Mouse (Mus musculus): Measurements from ENCODE around the gene Carmil1. TPM values are rescaled to one million over a fixed set of nuclear protein-coding genes. Genes with fewer than 3 reads are reported as not detected.

Gene Carmil1
- polyA plus RNA-seq, 1 experiment from 2014 or later: 48.6 TPM

GRCm38 (mm10) chr13:24199861-24200543, 80.6 kb downstream of the Carmil1 start:
- ATAC-seq (ENCODE audit: low FRiP score, low TSS enrichment): no peak
- no peak overlapping the region for H3K9ac ChIP-seq (ENCODE audit: low read depth, low read length)
- no peak overlapping the region for H3K27ac ChIP-seq (ENCODE audit: low read depth, low read length)
- H3K4me2 ChIP-seq (replicated peaks; ENCODE audit: low read depth, low read length): no peak overlapping the region
- H3K4me1 ChIP-seq (ENCODE audit: control insufficient read depth, insufficient read depth, low read length): no peaks in the 10 kb centered on the region
- H3K4me3 ChIP-seq (ENCODE audit: low read length): no peak overlapping the region
- no peaks in the 10 kb centered on the region for H3K36me3 ChIP-seq (ENCODE audit: control insufficient read depth, insufficient read depth, low read length)
- 65% methylated on average over 7 of the region's 7 CpGs for WGBS
- H3K27me3 ChIP-seq (ENCODE audit: control insufficient read depth, insufficient read depth, low read length): no peaks in the 10 kb centered on the region
- H3K9me3 ChIP-seq (ENCODE audit: control insufficient read depth, low read length): no peaks in the 10 kb centered on the region

GRCm38 (mm10) chr13:24198396-24198924, 82.1 kb downstream of the Carmil1 start:
- no peak overlapping the region for H3K9ac ChIP-seq (ENCODE audit: low read depth, low read length)
- WGBS: 86% methylated on average over 2 of the region's 2 CpGs
- no peak overlapping the region for H3K4me3 ChIP-seq (ENCODE audit: low read length)
- no peak overlapping the region for H3K4me2 ChIP-seq (replicated peaks; ENCODE audit: low read depth, low read length)
- H3K9me3 ChIP-seq (ENCODE audit: control insufficient read depth, low read length): no peaks in the 10 kb centered on the region
- no peaks in the 10 kb centered on the region for H3K36me3 ChIP-seq (ENCODE audit: control insufficient read depth, insufficient read depth, low read length)
- no peaks in the 10 kb centered on the region for H3K4me1 ChIP-seq (ENCODE audit: control insufficient read depth, insufficient read depth, low read length)
- no peaks in the 10 kb centered on the region for H3K27me3 ChIP-seq (ENCODE audit: control insufficient read depth, insufficient read depth, low read length)
- no peak for ATAC-seq (ENCODE audit: low FRiP score, low TSS enrichment)
- H3K27ac ChIP-seq (ENCODE audit: low read depth, low read length): no peak overlapping the region

DNA sequence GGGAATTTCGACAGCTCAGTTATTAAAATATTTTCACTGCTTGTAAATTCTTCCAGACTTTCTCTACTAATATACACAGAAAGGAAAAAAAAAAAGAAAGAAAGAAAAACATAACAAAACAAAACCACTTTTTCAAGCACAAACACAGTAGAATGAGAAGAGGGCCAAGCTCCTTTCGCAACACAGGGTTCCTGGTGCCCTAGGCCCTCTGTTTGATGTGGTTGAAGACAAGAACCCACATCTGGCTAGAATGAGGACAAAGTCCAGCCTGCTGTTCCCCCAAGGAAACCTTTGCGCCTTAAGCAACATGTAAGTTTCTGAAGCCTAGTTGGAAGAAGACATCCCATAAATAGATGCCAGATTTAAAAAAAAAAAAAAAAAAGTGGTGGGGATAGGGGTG, 85.2 kb downstream of the Carmil1 start:
- H3K36me3 ChIP-seq (ENCODE audit: control insufficient read depth, insufficient read depth, low read length): no peaks in the 10 kb centered on the region
- no peak overlapping the region for H3K27ac ChIP-seq (ENCODE audit: low read depth, low read length)
- no peaks in the 10 kb centered on the region for H3K9me3 ChIP-seq (ENCODE audit: control insufficient read depth, low read length)
- WGBS: 80% methylated on average over 3 of the region's 3 CpGs
- no peaks in the 10 kb centered on the region for H3K4me1 ChIP-seq (ENCODE audit: control insufficient read depth, insufficient read depth, low read length)
- H3K27me3 ChIP-seq (ENCODE audit: control insufficient read depth, insufficient read depth, low read length): no peaks in the 10 kb centered on the region
- no peak overlapping the region for H3K4me3 ChIP-seq (ENCODE audit: low read length)
- no peak overlapping the region for H3K9ac ChIP-seq (ENCODE audit: low read depth, low read length)
- ATAC-seq (ENCODE audit: low FRiP score, low TSS enrichment): no peak
- no peak overlapping the region for H3K4me2 ChIP-seq (replicated peaks; ENCODE audit: low read depth, low read length)

DNA sequence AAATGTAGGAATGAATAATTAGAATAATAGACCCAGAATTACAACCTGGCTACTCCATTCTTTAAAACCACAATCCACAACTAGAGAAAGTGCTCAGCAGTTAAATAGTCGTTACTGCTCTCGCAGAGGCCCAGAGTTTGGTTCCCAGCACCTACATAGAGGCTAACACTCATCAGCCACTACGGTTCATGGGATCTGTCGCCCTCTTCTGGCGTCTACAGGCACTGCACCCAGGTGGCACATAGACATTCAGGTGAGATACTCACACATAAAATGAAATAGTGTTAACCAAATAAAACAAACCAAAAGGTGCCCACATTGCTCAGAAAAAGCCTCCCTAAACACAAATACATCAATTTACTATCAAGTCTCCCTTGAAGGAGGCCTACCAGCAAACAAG, 86.6 kb downstream of the Carmil1 start:
- Histone ChIP-seq H3K27ac (ENCODE audit: low read depth, low read length) (no peak overlapping the region), H3K4me2 (replicated peaks; ENCODE audit: low read depth, low read length) (no peak overlapping the region), H3K9me3 (ENCODE audit: control insufficient read depth, low read length) (no peaks in the 10 kb centered on the region), H3K27me3 (ENCODE audit: control insufficient read depth, insufficient read depth, low read length) (no peaks in the 10 kb centered on the region), H3K4me3 (ENCODE audit: low read length) (no peak overlapping the region), H3K9ac (ENCODE audit: low read depth, low read length) (no peak overlapping the region), H3K4me1 (ENCODE audit: control insufficient read depth, insufficient read depth, low read length) (no peaks in the 10 kb centered on the region), H3K36me3 (ENCODE audit: control insufficient read depth, insufficient read depth, low read length) (no peaks in the 10 kb centered on the region)
- WGBS: 89% methylated on average over 5 of the region's 5 CpGs
- no peak for ATAC-seq (ENCODE audit: low FRiP score, low TSS enrichment)

GRCm38 (mm10) chr13:24190875-24191663, 89.5 kb downstream of the Carmil1 start:
- Histone ChIP-seq H3K4me3 (ENCODE audit: low read length) (no peak overlapping the region), H3K27ac (ENCODE audit: low read depth, low read length) (no peak overlapping the region), H3K27me3 (ENCODE audit: control insufficient read depth, insufficient read depth, low read length) (no peaks in the 10 kb centered on the region), H3K4me2 (replicated peaks; ENCODE audit: low read depth, low read length) (no peak overlapping the region), H3K4me1 (ENCODE audit: control insufficient read depth, insufficient read depth, low read length) (no peaks in the 10 kb centered on the region), H3K9me3 (ENCODE audit: control insufficient read depth, low read length) (no peaks in the 10 kb centered on the region), H3K9ac (ENCODE audit: low read depth, low read length) (no peak overlapping the region), H3K36me3 (ENCODE audit: control insufficient read depth, insufficient read depth, low read length) (no peaks in the 10 kb centered on the region)
- no peak for ATAC-seq (ENCODE audit: low FRiP score, low TSS enrichment)
- WGBS: 83% methylated on average over 9 of the region's 9 CpGs

DNA sequence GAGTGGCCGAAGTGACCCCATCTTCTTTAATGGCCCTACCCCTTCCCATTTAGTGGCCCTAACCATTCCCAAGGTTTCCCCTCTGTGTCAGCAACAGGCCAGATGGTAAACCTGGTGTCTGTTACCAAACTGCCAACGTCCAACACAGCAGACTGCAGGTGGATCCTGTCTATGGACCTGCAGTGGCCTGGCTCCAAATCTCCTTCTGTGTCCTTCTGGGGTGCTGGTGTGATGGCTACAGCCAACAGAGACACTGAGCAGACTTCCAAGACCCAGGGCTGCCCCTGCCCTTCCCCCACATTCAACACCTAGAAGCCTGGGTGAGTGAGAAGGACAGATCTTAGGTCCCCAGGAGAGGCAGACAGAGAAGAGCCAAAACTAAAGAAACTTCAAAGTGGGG, 93.6 kb downstream of the Carmil1 start:
- Histone ChIP-seq H3K36me3 (ENCODE audit: control insufficient read depth, insufficient read depth, low read length) (no peaks in the 10 kb centered on the region), H3K9ac (ENCODE audit: low read depth, low read length) (no peak overlapping the region), H3K27me3 (ENCODE audit: control insufficient read depth, insufficient read depth, low read length) (no peaks in the 10 kb centered on the region), H3K9me3 (ENCODE audit: control insufficient read depth, low read length) (no peaks in the 10 kb centered on the region), H3K4me3 (ENCODE audit: low read length) (no peak overlapping the region), H3K4me1 (ENCODE audit: control insufficient read depth, insufficient read depth, low read length) (no peaks in the 10 kb centered on the region), H3K4me2 (replicated peaks; ENCODE audit: low read depth, low read length) (no peak overlapping the region), H3K27ac (ENCODE audit: low read depth, low read length) (no peak overlapping the region)
- no peak for ATAC-seq (ENCODE audit: low FRiP score, low TSS enrichment)
- WGBS: 41% methylated on average over 2 of the region's 2 CpGs

DNA sequence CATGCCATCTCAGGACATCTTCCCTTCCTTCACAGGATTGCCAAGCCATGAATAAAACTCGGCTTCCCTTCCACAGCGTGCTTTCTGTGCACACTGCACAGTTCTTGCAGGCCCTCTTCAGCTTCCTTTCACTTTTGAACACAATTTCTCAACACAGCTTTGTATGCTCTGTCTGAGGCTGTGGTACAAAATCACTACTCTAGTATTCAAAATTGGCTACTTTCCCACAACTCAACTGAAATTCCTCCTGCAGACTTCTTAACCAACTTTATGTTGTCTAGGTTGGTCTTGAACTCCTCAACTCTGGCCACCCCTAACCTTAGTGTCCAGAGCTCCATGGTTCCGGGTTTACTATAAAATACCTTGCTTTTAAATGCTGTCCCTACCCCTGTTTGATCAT, 95.0 kb downstream of the Carmil1 start:
- no peak overlapping the region for H3K4me2 ChIP-seq (replicated peaks; ENCODE audit: low read depth, low read length)
- H3K4me3 ChIP-seq (ENCODE audit: low read length): no peak overlapping the region
- H3K9me3 ChIP-seq (ENCODE audit: control insufficient read depth, low read length): no peaks in the 10 kb centered on the region
- no peaks in the 10 kb centered on the region for H3K4me1 ChIP-seq (ENCODE audit: control insufficient read depth, insufficient read depth, low read length)
- no peaks in the 10 kb centered on the region for H3K36me3 ChIP-seq (ENCODE audit: control insufficient read depth, insufficient read depth, low read length)
- no peak for ATAC-seq (ENCODE audit: low FRiP score, low TSS enrichment)
- no peak overlapping the region for H3K27ac ChIP-seq (ENCODE audit: low read depth, low read length)
- no peaks in the 10 kb centered on the region for H3K27me3 ChIP-seq (ENCODE audit: control insufficient read depth, insufficient read depth, low read length)
- 87% methylated on average over 3 of the region's 3 CpGs for WGBS
- H3K9ac ChIP-seq (ENCODE audit: low read depth, low read length): no peak overlapping the region

GRCm38 (mm10) chr13:24182878-24183277, 97.7 kb downstream of the Carmil1 start:
- no peak for ATAC-seq (ENCODE audit: low FRiP score, low TSS enrichment)
- Histone ChIP-seq H3K4me2 (replicated peaks; ENCODE audit: low read depth, low read length) (no peak overlapping the region), H3K36me3 (ENCODE audit: control insufficient read depth, insufficient read depth, low read length) (no peaks in the 10 kb centered on the region), H3K27ac (ENCODE audit: low read depth, low read length) (no peak overlapping the region), H3K27me3 (ENCODE audit: control insufficient read depth, insufficient read depth, low read length) (no peaks in the 10 kb centered on the region), H3K4me3 (ENCODE audit: low read length) (no peak overlapping the region), H3K9me3 (ENCODE audit: control insufficient read depth, low read length) (no peaks in the 10 kb centered on the region), H3K9ac (ENCODE audit: low read depth, low read length) (no peak overlapping the region), H3K4me1 (ENCODE audit: control insufficient read depth, insufficient read depth, low read length) (0 out of 2 replicates have a peak, but pooled peaks cover 3% of the 10 kb centered on the region)
- WGBS: 49% methylated on average over 6 of the region's 6 CpGs

DNA sequence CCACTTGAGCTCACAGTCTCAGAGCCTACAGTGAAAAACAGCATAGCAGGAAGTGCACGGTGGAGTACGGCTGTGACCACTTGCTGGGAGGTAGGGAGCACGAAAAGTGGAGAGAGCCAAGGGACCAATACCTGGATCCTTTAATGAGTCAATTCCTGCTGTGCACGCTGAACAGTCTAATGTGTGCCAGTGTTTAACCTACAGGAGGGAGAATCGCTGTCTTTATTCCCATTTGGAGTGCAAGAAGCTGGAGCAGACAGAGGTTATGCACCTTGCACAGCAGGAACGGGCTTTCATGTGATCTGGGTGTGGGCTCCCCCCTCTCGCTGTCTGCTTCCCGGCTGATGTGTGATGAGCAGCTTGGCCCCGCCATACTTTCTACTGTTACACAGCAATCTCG, 101.1 kb downstream of the Carmil1 start:
- H3K9me3 ChIP-seq (ENCODE audit: control insufficient read depth, low read length): no peaks in the 10 kb centered on the region
- H3K27me3 ChIP-seq (ENCODE audit: control insufficient read depth, insufficient read depth, low read length): no peaks in the 10 kb centered on the region
- ATAC-seq (ENCODE audit: low FRiP score, low TSS enrichment): no peak
- H3K4me1 ChIP-seq (ENCODE audit: control insufficient read depth, insufficient read depth, low read length): 0 out of 2 replicates have a peak, but pooled peaks cover 3% of the 10 kb centered on the region
- no peaks in the 10 kb centered on the region for H3K36me3 ChIP-seq (ENCODE audit: control insufficient read depth, insufficient read depth, low read length)
- no peak overlapping the region for H3K27ac ChIP-seq (ENCODE audit: low read depth, low read length)
- no peak overlapping the region for H3K4me3 ChIP-seq (ENCODE audit: low read length)
- no peak overlapping the region for H3K4me2 ChIP-seq (replicated peaks; ENCODE audit: low read depth, low read length)
- no peak overlapping the region for H3K9ac ChIP-seq (ENCODE audit: low read depth, low read length)
- WGBS: 79% methylated on average over 10 of the region's 10 CpGs

All from kidney, embryonic 14.5 days (tissue).